Mouse (Mus musculus) limb, embryonic 10.5 days (tissue): Measurements from ENCODE around the gene Tcea3. TPM values are rescaled to one million over a fixed set of nuclear protein-coding genes. Genes with fewer than 3 reads are reported as not detected.
A peak's percentile ranks its signal among the peaks of the same experiment; 100 is the strongest.

ENCODE experiments used
- DNase-seq: peaks from one replicate; pipeline ENCODE4 v3.0.0-alpha.2; 2017; ENCODE audit warnings: low spot score
- H3K27ac ChIP-seq: fragments of 300-500 bp; sonication (generic); 2 replicates; pipeline ENCODE4 v1.5.1; 2016; ENCODE audit warnings: mild to moderate bottlenecking
- H3K27me3 ChIP-seq: fragments of 300-500 bp; sonication (generic); 2 replicates; pipeline ENCODE4 v1.6.1; 2016; ENCODE audit warnings: low read depth, mild to moderate bottlenecking; ENCODE audit not compliant: poor library complexity, severe bottlenecking
- H3K36me3 ChIP-seq: fragments of 300-500 bp; sonication (generic); 2 replicates; pipeline ENCODE4 v1.6.1; 2016; ENCODE audit warnings: mild to moderate bottlenecking, moderate library complexity
- H3K4me1 ChIP-seq: fragments of 300-500 bp; sonication (generic); 2 replicates; pipeline ENCODE4 v1.6.1; 2016
- H3K4me3 ChIP-seq: fragments of 300-500 bp; sonication (generic); 2 replicates; pipeline ENCODE4 v1.5.1; 2016; ENCODE audit warnings: mild to moderate bottlenecking, moderate library complexity
- H3K9me3 ChIP-seq: fragments of 300-500 bp; sonication (generic); replicated peaks from 2 replicates; pipeline ENCODE4 v1.6.1; 2016; ENCODE audit warnings: mild to moderate bottlenecking
- WGBS: fragments of 180-500 bp; shearing (Covaris S2); methylation state at CpG from one replicate; pipeline ENCODE4 v1.1.7; 2016; 5-methylcytosine and 5-hydroxymethylcytosine counted together
- polyA plus RNA-seq: library from polyadenylated mRNA; unstranded; fragments of >200 nt; fragmentation: Nextera tagmentation; extraction: Ambion mirVana; gene quantifications from 2 replicates; pipeline ENCODE4 v1.2.1, GENCODE M21; 2016

Gene Tcea3
- polyA plus RNA-seq, 1 experiment from 2014 or later, result 1.8 TPM

- H3K4me3 ChIP-seq, result peak overlapping the region; percentile 70
- peak; percentile 91 for DNase-seq
- H3K27me3 ChIP-seq, result peaks cover 31% of the 10 kb centered on the region
- no peaks in the 10 kb centered on the region for H3K9me3 ChIP-seq
- H3K4me1 ChIP-seq, result peaks cover 50% of the 10 kb centered on the region
- peaks cover 37% of the 10 kb centered on the region for H3K36me3 ChIP-seq
- under 1% methylated on average over 29 of the region's 29 CpGs for WGBS
- peak overlapping the region; percentile 93 for H3K27ac ChIP-seq
These were observed 38.4 kb downstream of the Tcea3 start for GRCm38 (mm10) chr4:136285811-136286371.

GRCm38 (mm10) chr4:136289918-136290780, 42.6 kb downstream of the Tcea3 start:
- peaks cover 39% of the 10 kb centered on the region for H3K27me3 ChIP-seq
- H3K4me3 ChIP-seq, result 0 out of 2 replicates have a peak overlapping the region, but pooled peaks have one; percentile 1
- no peaks in the 10 kb centered on the region for H3K9me3 ChIP-seq
- peaks cover 19% of the 10 kb centered on the region for H3K4me1 ChIP-seq
- DNase-seq, result no peak
- H3K27ac ChIP-seq, result no peak overlapping the region
- 33% methylated on average over 66 of the region's 66 CpGs for WGBS
- peaks cover 76% of the 10 kb centered on the region for H3K36me3 ChIP-seq

GRCm38 (mm10) chr4:136290781-136291595, 43.5 kb downstream of the Tcea3 start:
- no peak for DNase-seq
- WGBS, result 60% methylated on average over 39 of the region's 39 CpGs
- Histone ChIP-seq H3K36me3 (peaks cover 77% of the 10 kb centered on the region), H3K4me3 (0 out of 2 replicates have a peak overlapping the region, but pooled peaks have one; percentile 1), H3K27ac (no peak overlapping the region), H3K4me1 (peaks cover 16% of the 10 kb centered on the region), H3K9me3 (no peaks in the 10 kb centered on the region), H3K27me3 (peaks cover 39% of the 10 kb centered on the region)

- peaks cover 39% of the 10 kb centered on the region for H3K27me3 ChIP-seq
- no peaks in the 10 kb centered on the region for H3K9me3 ChIP-seq
- H3K36me3 ChIP-seq, result peaks cover 79% of the 10 kb centered on the region
- DNase-seq, result no peak
- 94% methylated on average over 6 of the region's 6 CpGs for WGBS
- no peak overlapping the region for H3K27ac ChIP-seq
- H3K4me1 ChIP-seq, result peaks cover 13% of the 10 kb centered on the region
- H3K4me3 ChIP-seq, result no peak overlapping the region
These were observed 44.2 kb downstream of the Tcea3 start for GRCm38 (mm10) chr4:136291692-136292091.

- no peak overlapping the region for H3K27ac ChIP-seq
- H3K9me3 ChIP-seq, result no peaks in the 10 kb centered on the region
- WGBS, result 84% methylated on average over 7 of the region's 7 CpGs
- DNase-seq, result no peak
- peaks cover 8% of the 10 kb centered on the region for H3K27me3 ChIP-seq
- no peak overlapping the region for H3K4me3 ChIP-seq
- peaks cover 41% of the 10 kb centered on the region for H3K36me3 ChIP-seq
- no peaks in the 10 kb centered on the region for H3K4me1 ChIP-seq
These were observed 48.4 kb downstream of the Tcea3 start for GRCm38 (mm10) chr4:136295941-136296340.

GRCm38 (mm10) chr4:136302462-136302861, 54.9 kb downstream of the Tcea3 start:
- no peaks in the 10 kb centered on the region for H3K36me3 ChIP-seq
- H3K4me1 ChIP-seq, result no peaks in the 10 kb centered on the region
- no peak overlapping the region for H3K27ac ChIP-seq
- no peak for DNase-seq
- H3K27me3 ChIP-seq, result no peaks in the 10 kb centered on the region
- no peak overlapping the region for H3K4me3 ChIP-seq
- 84% methylated on average over 4 of the region's 4 CpGs for WGBS
- H3K9me3 ChIP-seq, result no peaks in the 10 kb centered on the region

- no peak overlapping the region for H3K4me3 ChIP-seq
- no peaks in the 10 kb centered on the region for H3K9me3 ChIP-seq
- no peaks in the 10 kb centered on the region for H3K27me3 ChIP-seq
- WGBS, result 43% methylated on average over 2 of the region's 2 CpGs
- no peaks in the 10 kb centered on the region for H3K36me3 ChIP-seq
- H3K4me1 ChIP-seq, result peaks cover 4% of the 10 kb centered on the region
- no peak for DNase-seq
- H3K27ac ChIP-seq, result no peak overlapping the region
These were observed 56.7 kb downstream of the Tcea3 start for GRCm38 (mm10) chr4:136304181-136304580.

GRCm38 (mm10) chr4:136308355-136308754, 60.8 kb downstream of the Tcea3 start:
- Histone ChIP-seq H3K36me3 (no peaks in the 10 kb centered on the region), H3K4me1 (peaks cover 27% of the 10 kb centered on the region), H3K4me3 (no peak overlapping the region), H3K9me3 (no peaks in the 10 kb centered on the region), H3K27me3 (no peaks in the 10 kb centered on the region), H3K27ac (no peak overlapping the region)
- 56% methylated on average over 2 of the region's 2 CpGs for WGBS
- no peak for DNase-seq

GRCm38 (mm10) chr4:136309780-136310179, 62.3 kb downstream of the Tcea3 start:
- H3K27ac ChIP-seq, result peak overlapping the region; percentile 100
- no peaks in the 10 kb centered on the region for H3K36me3 ChIP-seq
- H3K27me3 ChIP-seq, result no peaks in the 10 kb centered on the region
- 2% methylated on average over 11 of the region's 11 CpGs for WGBS
- peaks cover 39% of the 10 kb centered on the region for H3K4me1 ChIP-seq
- DNase-seq, result peak; percentile 64
- H3K4me3 ChIP-seq, result peak overlapping the region; percentile 99
- H3K9me3 ChIP-seq, result no peaks in the 10 kb centered on the region

GRCm38 (mm10) chr4:136310229-136311041, 62.9 kb downstream of the Tcea3 start, which contains the start of gene Hnrnpr:
Hnrnpr (plus strand) TSS chr4:136310942.
- Histone ChIP-seq H3K9me3 (no peaks in the 10 kb centered on the region), H3K36me3 (no peaks in the 10 kb centered on the region), H3K27me3 (no peaks in the 10 kb centered on the region), H3K4me3 (peak within 1 kb of the TSS; percentile 99), H3K27ac (peak within 1 kb of the TSS; percentile 100), H3K4me1 (peaks cover 39% of the 10 kb centered on the region)
- peak; percentile 99 for DNase-seq
- WGBS, result under 1% methylated on average over 65 of the region's 65 CpGs

GRCm38 (mm10) chr4:136311042-136311999, 63.8 kb downstream of the Tcea3 start:
- Histone ChIP-seq H3K9me3 (no peaks in the 10 kb centered on the region), H3K4me1 (peaks cover 39% of the 10 kb centered on the region), H3K27me3 (no peaks in the 10 kb centered on the region), H3K36me3 (peaks cover 2% of the 10 kb centered on the region), H3K27ac (peak overlapping the region; percentile 100), H3K4me3 (peak overlapping the region; percentile 99)
- under 1% methylated on average over 81 of the region's 81 CpGs for WGBS
- DNase-seq, result peak; percentile 82
